Mouse (Mus musculus): ENCODE measurements at regions not wholly inside any gene's neighbourhood (a gene's known extent, or its start where the extent isn't known, plus 50 kb on each side); places are given as distances from the start of the nearest gene placed in this dataset.

DNA sequence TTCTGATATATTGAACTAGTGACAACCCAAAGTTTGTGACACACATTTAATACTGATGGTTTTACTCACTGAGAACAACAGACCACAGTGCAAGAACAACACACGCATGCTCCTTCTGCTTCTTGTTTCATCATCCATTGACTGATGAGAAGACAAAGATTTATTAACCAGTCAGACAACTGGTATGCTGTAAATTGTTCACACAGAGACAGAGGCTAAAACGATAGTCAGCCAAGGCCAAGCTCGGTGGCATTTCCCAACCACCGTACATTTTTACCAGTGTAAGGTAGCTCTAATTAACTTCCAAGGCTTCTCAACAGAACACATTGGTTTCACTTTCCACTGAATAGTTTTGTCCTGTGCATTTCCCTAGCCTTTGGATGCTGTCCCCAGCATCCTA is 287.8 kb downstream of the 1700129C05Rik start:
- TF ChIP-seq GABPA (IDR thresholded peaks at IDR 0.05; ENCODE audit: low read depth, low read length), result no peak
- no peak for TF ChIP-seq GATA1 (IDR thresholded peaks at IDR 0.05; ENCODE audit: low read depth, low read length)
- no peak for TF ChIP-seq POLR2AphosphoS5 (IDR thresholded peaks at IDR 0.05; ENCODE audit: borderline replicate concordance, low read depth, low read length)
- no peak for TF ChIP-seq SIN3A (IDR thresholded peaks at IDR 0.05; ENCODE audit: low read length)
- no peak for TF ChIP-seq MAFK (IDR thresholded peaks at IDR 0.05; ENCODE audit: borderline replicate concordance, low read depth, low read length)
- no peak for TF ChIP-seq JUND (IDR thresholded peaks at IDR 0.05; ENCODE audit: low read depth, low read length)
- no peak for TF ChIP-seq TBP (IDR thresholded peaks at IDR 0.05; ENCODE audit: low read depth, low read length)
- no peak for TF ChIP-seq ZNF384 (IDR thresholded peaks at IDR 0.05; ENCODE audit: low read depth, low read length)
- no peak for TF ChIP-seq TCF12 (IDR thresholded peaks at IDR 0.05; ENCODE audit: low read depth, low read length)
- TF ChIP-seq MEF2A (IDR thresholded peaks at IDR 0.05; ENCODE audit: extremely low read depth, insufficient replicate concordance, low read depth, low read length, poor library complexity, severe bottlenecking), result no peak
- no peak for TF ChIP-seq ZKSCAN1 (IDR thresholded peaks at IDR 0.05; ENCODE audit: low read depth, low read length)
- no peak for TF ChIP-seq POLR2A (IDR thresholded peaks at IDR 0.05; ENCODE audit: control insufficient read depth in 1 of 2, insufficient read depth in 1 of 2, low read depth in 1 of 2, low read length in 2 of 2, poor library complexity in 1 of 2)
- no peak for TF ChIP-seq MAZ (IDR thresholded peaks at IDR 0.05; ENCODE audit: low read depth, low read length)
- no peak for TF ChIP-seq RCOR1 (IDR thresholded peaks at IDR 0.05; ENCODE audit: low read depth, low read length)
- TF ChIP-seq CTCF (IDR thresholded peaks at IDR 0.05 in 2 of 3, conservative IDR thresholded peaks at IDR 0.05 in 1 of 3; ENCODE audit: control insufficient read depth in 1 of 3, insufficient read depth in 1 of 3, low read depth in 2 of 3, low read length in 3 of 3, poor library complexity in 1 of 3, severe bottlenecking in 1 of 3), result no peak
- TF ChIP-seq ETS1 (IDR thresholded peaks at IDR 0.05; ENCODE audit: low read depth, low read length), result no peak
- no peak overlapping the region for H3K4me3 ChIP-seq (ENCODE audit: control insufficient read depth in 1 of 2, insufficient read depth in 1 of 2, low read depth in 2 of 2, low read length in 2 of 2)
- no peak overlapping the region for H3K27ac ChIP-seq (ENCODE audit: control insufficient read depth, low read depth, low read length)

DNA sequence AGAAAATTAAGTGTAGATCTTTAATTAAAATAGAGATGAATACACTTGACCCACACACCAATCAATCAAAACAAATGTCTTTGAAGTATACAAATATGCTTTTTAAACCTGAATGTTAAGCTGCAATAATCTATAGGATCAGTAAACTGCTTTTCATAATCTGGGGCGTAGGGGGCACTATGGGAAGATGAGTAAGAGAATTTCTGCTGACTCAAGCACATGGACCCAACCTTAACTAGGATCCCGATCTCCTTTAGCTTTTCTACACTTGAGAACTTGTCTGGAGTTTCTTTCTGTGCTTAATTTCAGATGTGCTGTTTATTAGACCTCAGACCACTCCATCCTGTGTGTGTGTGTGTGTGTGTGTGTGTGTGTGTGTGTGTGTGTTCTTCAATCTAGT is 298.1 kb downstream of the 1700129C05Rik start:
- no peak for TF ChIP-seq ELF1 (IDR thresholded peaks at IDR 0.05; ENCODE audit: low read depth, low read length)
- TF ChIP-seq MAFK (IDR thresholded peaks at IDR 0.05; ENCODE audit: borderline replicate concordance, low read depth, low read length), result no peak
- no peak for TF ChIP-seq TBP (IDR thresholded peaks at IDR 0.05; ENCODE audit: low read depth, low read length)
- no peak for TF ChIP-seq TAL1 (IDR thresholded peaks at IDR 0.05; ENCODE audit: low read length)
- TF ChIP-seq POLR2AphosphoS2 (IDR thresholded peaks at IDR 0.05; ENCODE audit: low read length), result no peak
- no peak for TF ChIP-seq USF1 (IDR thresholded peaks at IDR 0.05; ENCODE audit: low read depth, low read length)
- no peak for TF ChIP-seq KAT2A (conservative IDR thresholded peaks at IDR 0.05; ENCODE audit: low read depth, low read length)
- TF ChIP-seq MYC (IDR thresholded peaks at IDR 0.05; ENCODE audit: low read depth, low read length), result no peak
- TF ChIP-seq EP300 (IDR thresholded peaks at IDR 0.05; ENCODE audit: low read depth in 1 of 2, low read length in 2 of 2), result no peak
- no peak for TF ChIP-seq USF2 (IDR thresholded peaks at IDR 0.05; ENCODE audit: borderline replicate concordance in 1 of 2, insufficient read depth in 1 of 2, low read depth in 1 of 2, low read length in 2 of 2)
- no peak for TF ChIP-seq POLR2AphosphoS5 (IDR thresholded peaks at IDR 0.05; ENCODE audit: borderline replicate concordance, low read depth, low read length)
- no peak for TF ChIP-seq CHD1 (IDR thresholded peaks at IDR 0.05; ENCODE audit: low read depth, low read length)
- TF ChIP-seq MYB (IDR thresholded peaks at IDR 0.05; ENCODE audit: low read depth, low read length), result no peak
- TF ChIP-seq ZC3H11A (IDR thresholded peaks at IDR 0.05; ENCODE audit: low read depth, low read length), result no peak
- TF ChIP-seq POLR2A (IDR thresholded peaks at IDR 0.05; ENCODE audit: control insufficient read depth in 1 of 2, insufficient read depth in 1 of 2, low read depth in 1 of 2, low read length in 2 of 2, poor library complexity in 1 of 2), result no peak
- Histone ChIP-seq H3K36me3 (ENCODE audit: control insufficient read depth in 1 of 2, insufficient read depth in 2 of 2, low read length in 2 of 2) (no peaks in the 10 kb centered on the region), H3K27ac (ENCODE audit: control insufficient read depth, low read depth, low read length) (no peak overlapping the region), H3K79me2 (ENCODE audit: control insufficient read depth, insufficient read depth, low read length, poor library complexity) (no peaks in the 10 kb centered on the region), H3K4me1 (ENCODE audit: control insufficient read depth in 1 of 2, insufficient read depth in 2 of 2, low read length in 2 of 2) (no peaks in the 10 kb centered on the region), H3K9me3 (replicated peaks; ENCODE audit: insufficient read depth, low read length) (no peaks in the 10 kb centered on the region), H3K9ac (ENCODE audit: control insufficient read depth, low read depth, low read length, poor library complexity, severe bottlenecking) (no peak overlapping the region), H3K4me3 (ENCODE audit: control insufficient read depth in 1 of 2, insufficient read depth in 1 of 2, low read depth in 2 of 2, low read length in 2 of 2) (no peak overlapping the region), H3K27me3 (ENCODE audit: control insufficient read depth in 1 of 2, insufficient read depth in 2 of 2, low read length in 2 of 2) (no peaks in the 10 kb centered on the region)
- DNase-seq (ENCODE audit: low read depth, low spot score), result no peak

More for the DNA sequence above, 287.8 kb downstream of the 1700129C05Rik start:
- no peaks in the 10 kb centered on the region for H3K9me3 ChIP-seq (replicated peaks; ENCODE audit: insufficient read depth, low read length)
- H3K9ac ChIP-seq (ENCODE audit: control insufficient read depth, low read depth, low read length, poor library complexity, severe bottlenecking), result no peak overlapping the region
- H3K27me3 ChIP-seq (ENCODE audit: control insufficient read depth in 1 of 2, insufficient read depth in 2 of 2, low read length in 2 of 2), result no peaks in the 10 kb centered on the region
- no peaks in the 10 kb centered on the region for H3K4me1 ChIP-seq (ENCODE audit: control insufficient read depth in 1 of 2, insufficient read depth in 2 of 2, low read length in 2 of 2)
- peak; percentile 2 for DNase-seq (ENCODE audit: low read depth, low spot score)
- H3K36me3 ChIP-seq (ENCODE audit: control insufficient read depth in 1 of 2, insufficient read depth in 2 of 2, low read length in 2 of 2), result no peaks in the 10 kb centered on the region
- H3K79me2 ChIP-seq (ENCODE audit: control insufficient read depth, insufficient read depth, low read length, poor library complexity), result no peaks in the 10 kb centered on the region

Measured in MEL (cell line).